Mouse (Mus musculus): ENCODE results near the gene Itgb4. TPM values are rescaled to one million over a fixed set of nuclear protein-coding genes. Genes with fewer than 3 reads are reported as not detected.

The Itgb4 gene
- polyA plus RNA-seq, 1 experiment from 2014 or later: 10.7 TPM

DNA sequence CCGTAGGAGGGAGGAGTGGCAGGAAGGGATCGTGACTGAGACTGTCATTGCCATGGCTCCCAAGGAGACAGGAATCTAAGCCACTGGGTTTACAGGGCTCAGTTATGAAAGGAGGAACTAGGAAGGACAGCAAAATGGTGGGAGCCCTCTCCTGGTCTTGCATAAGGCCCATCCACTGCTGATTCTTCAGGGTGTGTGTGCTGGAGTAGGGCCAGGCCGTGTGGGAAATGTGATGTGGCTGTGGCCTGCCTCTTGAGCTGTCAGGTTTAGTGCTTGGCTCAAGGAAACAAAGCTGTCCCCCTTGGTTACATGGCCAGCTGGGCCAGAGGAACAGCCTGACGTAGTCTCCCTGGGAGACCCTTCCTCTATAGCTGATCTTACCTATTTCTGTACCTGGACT lies 75.7 kb downstream of the Itgb4 start:
- Histone ChIP-seq H3K4me3 (ENCODE audit: low read depth, low read length) (no peak overlapping the region), H3K4me1 (ENCODE audit: control insufficient read depth, insufficient read depth, low read length) (no peaks in the 10 kb centered on the region), H3K36me3 (ENCODE audit: control insufficient read depth, insufficient read depth, low read length) (peaks cover 89% of the 10 kb centered on the region), H3K9ac (ENCODE audit: low read depth, low read length) (no peak overlapping the region), H3K27ac (replicated peaks; ENCODE audit: low read depth, low read length) (no peak overlapping the region), H3K9me3 (ENCODE audit: control insufficient read depth, low read length) (no peaks in the 10 kb centered on the region), H3K4me2 (ENCODE audit: low read depth, low read length) (no peak overlapping the region), H3K27me3 (replicated peaks; ENCODE audit: control insufficient read depth, insufficient read depth, low read length) (no peaks in the 10 kb centered on the region)
- DNase-seq (ENCODE audit: low spot score) (no peak), ATAC-seq (ENCODE audit: low read depth) (no peak)
- WGBS: 76% methylated on average over 3 of the region's 4 CpGs

DNA sequence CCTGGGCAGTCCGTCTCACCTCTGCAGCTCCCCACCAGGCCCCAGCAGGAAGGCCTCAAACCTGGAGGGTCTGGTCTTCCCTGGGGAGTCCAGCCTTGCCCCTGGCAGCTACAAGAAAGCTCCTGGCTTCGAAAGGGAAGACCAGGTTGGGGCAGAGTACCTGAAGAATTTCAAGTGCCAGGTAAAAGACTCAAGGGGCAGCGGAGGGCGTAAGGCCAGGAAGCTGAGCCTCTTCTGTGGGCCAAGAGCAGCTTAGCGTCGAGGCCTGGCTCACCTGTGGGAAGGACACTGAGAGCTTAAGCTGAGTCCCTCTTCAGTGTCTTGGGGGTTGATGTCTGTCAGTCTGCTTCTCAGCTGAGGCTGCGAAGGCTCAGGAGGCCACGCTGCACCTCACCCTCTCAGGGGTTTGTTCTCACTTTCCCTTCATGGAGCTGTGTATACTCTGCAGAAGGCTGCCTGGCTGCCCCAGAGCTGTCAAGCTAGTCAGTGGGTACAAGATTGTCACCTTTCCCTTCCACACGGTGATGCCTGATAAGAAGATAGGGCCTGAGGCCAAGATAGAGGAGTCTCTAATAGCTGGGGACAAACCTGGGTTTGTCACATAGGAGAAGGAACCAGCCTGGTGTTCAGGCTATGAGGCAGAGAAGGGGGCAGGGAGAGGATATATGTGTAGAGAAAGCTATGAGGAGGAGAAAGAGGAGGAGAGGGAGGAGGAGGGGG lies 79.2 kb downstream of the Itgb4 start:
- no peak overlapping the region for H3K4me3 ChIP-seq (ENCODE audit: low read depth, low read length)
- no peak overlapping the region for H3K9ac ChIP-seq (ENCODE audit: low read depth, low read length)
- WGBS: 92% methylated on average over 9 of the region's 9 CpGs
- H3K4me1 ChIP-seq (ENCODE audit: control insufficient read depth, insufficient read depth, low read length): no peaks in the 10 kb centered on the region
- DNase-seq (ENCODE audit: low spot score): no peak
- no peak overlapping the region for H3K4me2 ChIP-seq (ENCODE audit: low read depth, low read length)
- no peak for ATAC-seq (ENCODE audit: low read depth)
- no peaks in the 10 kb centered on the region for H3K9me3 ChIP-seq (ENCODE audit: control insufficient read depth, low read length)
- no peaks in the 10 kb centered on the region for H3K27me3 ChIP-seq (replicated peaks; ENCODE audit: control insufficient read depth, insufficient read depth, low read length)
- H3K36me3 ChIP-seq (ENCODE audit: control insufficient read depth, insufficient read depth, low read length): peaks cover 96% of the 10 kb centered on the region
- H3K27ac ChIP-seq (replicated peaks; ENCODE audit: low read depth, low read length): no peak overlapping the region

DNA sequence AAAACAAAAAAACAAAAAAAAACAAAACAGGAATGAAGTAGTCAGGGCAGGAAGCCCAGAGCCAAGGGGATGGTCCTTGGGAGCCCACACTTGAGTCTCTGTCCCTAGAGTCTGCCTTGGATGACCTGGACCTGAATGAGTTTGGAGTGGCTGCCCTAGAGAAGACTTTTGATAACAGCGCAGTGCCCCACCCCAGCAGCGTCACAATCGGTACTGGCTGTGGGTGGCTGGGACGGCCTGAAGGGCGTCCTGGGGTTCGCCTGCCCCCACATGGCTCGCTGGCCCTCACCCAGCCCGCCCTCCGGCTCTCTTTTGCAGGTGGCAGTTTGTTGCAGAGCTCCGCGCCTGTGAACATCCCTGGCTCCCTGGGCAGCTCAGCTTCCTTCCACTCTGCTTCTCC lies 81.4 kb downstream of the Itgb4 start:
- ATAC-seq (ENCODE audit: low read depth) (no peak), DNase-seq (ENCODE audit: low spot score) (no peak)
- Histone ChIP-seq H3K4me2 (ENCODE audit: low read depth, low read length) (no peak overlapping the region), H3K4me3 (ENCODE audit: low read depth, low read length) (no peak overlapping the region), H3K36me3 (ENCODE audit: control insufficient read depth, insufficient read depth, low read length) (peaks cover 96% of the 10 kb centered on the region), H3K4me1 (ENCODE audit: control insufficient read depth, insufficient read depth, low read length) (no peaks in the 10 kb centered on the region), H3K9ac (ENCODE audit: low read depth, low read length) (no peak overlapping the region), H3K9me3 (ENCODE audit: control insufficient read depth, low read length) (no peaks in the 10 kb centered on the region), H3K27ac (replicated peaks; ENCODE audit: low read depth, low read length) (no peak overlapping the region), H3K27me3 (replicated peaks; ENCODE audit: control insufficient read depth, insufficient read depth, low read length) (no peaks in the 10 kb centered on the region)
- 89% methylated on average over 9 of the region's 11 CpGs for WGBS

DNA sequence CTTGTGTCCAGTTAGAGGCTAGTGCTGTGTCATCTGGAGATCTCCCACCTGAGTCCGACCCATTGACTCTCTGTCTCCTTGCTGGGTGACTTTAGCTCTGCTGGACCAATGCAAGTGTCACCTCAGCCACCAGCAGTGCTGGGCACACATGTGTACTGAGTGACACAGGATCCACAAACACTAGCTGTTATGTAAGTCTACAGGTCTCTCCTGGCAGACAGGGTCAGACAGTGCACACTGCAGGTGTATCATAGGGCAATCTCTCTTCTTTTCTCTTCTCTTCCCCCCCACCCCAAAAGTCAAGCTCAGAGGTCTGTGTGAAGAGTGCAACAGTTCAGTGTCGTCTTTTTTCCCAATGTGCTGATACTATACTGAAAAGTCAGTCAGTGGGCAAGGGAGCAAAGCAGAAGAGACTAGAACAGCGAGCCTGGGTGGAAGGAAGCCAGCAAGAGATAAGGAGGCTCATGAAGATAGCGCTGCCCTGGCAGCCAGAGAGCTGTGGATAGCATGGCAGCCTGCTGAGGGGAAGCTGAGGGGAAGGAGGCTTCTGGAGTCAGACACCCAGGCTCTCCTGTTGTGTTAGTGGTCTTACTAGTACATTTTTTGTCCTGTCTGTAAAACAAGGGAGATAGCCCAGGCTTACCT lies 82.8 kb downstream of the Itgb4 start:
- Histone ChIP-seq H3K9me3 (ENCODE audit: control insufficient read depth, low read length) (no peaks in the 10 kb centered on the region), H3K27me3 (replicated peaks; ENCODE audit: control insufficient read depth, insufficient read depth, low read length) (no peaks in the 10 kb centered on the region), H3K4me2 (ENCODE audit: low read depth, low read length) (no peak overlapping the region), H3K27ac (replicated peaks; ENCODE audit: low read depth, low read length) (no peak overlapping the region), H3K4me3 (ENCODE audit: low read depth, low read length) (no peak overlapping the region), H3K9ac (ENCODE audit: low read depth, low read length) (no peak overlapping the region), H3K4me1 (ENCODE audit: control insufficient read depth, insufficient read depth, low read length) (no peaks in the 10 kb centered on the region), H3K36me3 (ENCODE audit: control insufficient read depth, insufficient read depth, low read length) (peaks cover 97% of the 10 kb centered on the region)
- WGBS: 89% methylated on average over 4 of the region's 4 CpGs
- no peak for DNase-seq (ENCODE audit: low spot score)
- no peak for ATAC-seq (ENCODE audit: low read depth)

Other genes with a start within 250 kb of the Itgb4 start
- gene Tmem94, start 209.3 kb upstream of the Itgb4 start, polyA plus RNA-seq (2014; fragmentation: Nextera tagmentation; extraction: Ambion mirVana): 15.4 and 18.2 TPM in 2 replicates
- gene Caskin2, start 161.1 kb upstream of the Itgb4 start, polyA plus RNA-seq (2014; fragmentation: Nextera tagmentation; extraction: Ambion mirVana): 16.2 and 16.8 TPM in 2 replicates
- 21.2 and 26.8 TPM in 2 replicates for gene Tsen54, start 160.0 kb upstream of the Itgb4 start, polyA plus RNA-seq (2014; fragmentation: Nextera tagmentation; extraction: Ambion mirVana)
- gene Llgl2, start 150.7 kb upstream of the Itgb4 start, polyA plus RNA-seq (2014; fragmentation: Nextera tagmentation; extraction: Ambion mirVana): 11.9 and 12.1 TPM in 2 replicates
- 0.08 and 0.54 TPM in 2 replicates for gene Myo15b, start 116.3 kb upstream of the Itgb4 start, polyA plus RNA-seq (2014; fragmentation: Nextera tagmentation; extraction: Ambion mirVana)
- 16.5 and 20.2 TPM in 2 replicates for gene Smim5, start 74.7 kb upstream of the Itgb4 start, polyA plus RNA-seq (2014; fragmentation: Nextera tagmentation; extraction: Ambion mirVana)
- gene Smim6, start 62.7 kb upstream of the Itgb4 start, polyA plus RNA-seq (2014; fragmentation: Nextera tagmentation; extraction: Ambion mirVana): 0.71 and 1.4 TPM in 2 replicates
- 30.2 and 36.6 TPM in 2 replicates for gene Sap30bp, start 41.4 kb upstream of the Itgb4 start, polyA plus RNA-seq (2014; fragmentation: Nextera tagmentation; extraction: Ambion mirVana)
- gene Recql5, start 41.2 kb upstream of the Itgb4 start, polyA plus RNA-seq (2014; fragmentation: Nextera tagmentation; extraction: Ambion mirVana): 13.3 TPM in 2 replicates
- gene Galk1, start 38.0 kb downstream of the Itgb4 start, polyA plus RNA-seq (2014; fragmentation: Nextera tagmentation; extraction: Ambion mirVana): 140 and 164 TPM in 2 replicates
- 1,358 and 1,723 TPM in 2 replicates for gene H3f3b, start 53.3 kb downstream of the Itgb4 start, polyA plus RNA-seq (2014; fragmentation: Nextera tagmentation; extraction: Ambion mirVana)
- gene Unk, start 55.6 kb downstream of the Itgb4 start, polyA plus RNA-seq (2014; fragmentation: Nextera tagmentation; extraction: Ambion mirVana): 25.1 and 30.3 TPM in 2 replicates
- 2.0 and 2.6 TPM in 2 replicates for gene Unc13d, start 103.3 kb downstream of the Itgb4 start, polyA plus RNA-seq (2014; fragmentation: Nextera tagmentation; extraction: Ambion mirVana)
- gene Wbp2, start 112.3 kb downstream of the Itgb4 start, polyA plus RNA-seq (2014; fragmentation: Nextera tagmentation; extraction: Ambion mirVana): 69.0 and 74.9 TPM in 2 replicates
- gene Trim47, start 152.5 kb downstream of the Itgb4 start, polyA plus RNA-seq (2014; fragmentation: Nextera tagmentation; extraction: Ambion mirVana): 25.6 and 29.0 TPM in 2 replicates
- gene Trim65, start 156.4 kb downstream of the Itgb4 start, polyA plus RNA-seq (2014; fragmentation: Nextera tagmentation; extraction: Ambion mirVana): 2.9 and 3.2 TPM in 2 replicates
- gene Mrpl38, start 164.2 kb downstream of the Itgb4 start, polyA plus RNA-seq (2014; fragmentation: Nextera tagmentation; extraction: Ambion mirVana): 76.4 and 81.3 TPM in 2 replicates
- 27.7 and 28.5 TPM in 2 replicates for gene Fbf1, start 193.5 kb downstream of the Itgb4 start, polyA plus RNA-seq (2014; fragmentation: Nextera tagmentation; extraction: Ambion mirVana)
- gene Ten1, start 224.1 kb downstream of the Itgb4 start, polyA plus RNA-seq (2014; fragmentation: Nextera tagmentation; extraction: Ambion mirVana): 59.8 and 64.1 TPM in 2 replicates
- 29.8 and 30.8 TPM in 2 replicates for gene Acox1, start 224.3 kb downstream of the Itgb4 start, polyA plus RNA-seq (2014; fragmentation: Nextera tagmentation; extraction: Ambion mirVana)

All from embryonic facial prominence, embryonic 14.5 days (tissue).